Mouse (Mus musculus) lung, postnatal 14 days (tissue): ENCODE data around the gene Dclre1a.
A peak's percentile ranks its signal among the peaks of the same experiment; 100 is the strongest.
"Not testable (repeated sequence)": the region's sequence is repeated elsewhere in the genome, so short reads cannot be mapped to it uniquely, and the experiment has no call there.

Source experiments
- DNase-seq: peaks from one replicate; pipeline ENCODE4 v3.0.0; 2021

Dclre1a gene

DNA sequence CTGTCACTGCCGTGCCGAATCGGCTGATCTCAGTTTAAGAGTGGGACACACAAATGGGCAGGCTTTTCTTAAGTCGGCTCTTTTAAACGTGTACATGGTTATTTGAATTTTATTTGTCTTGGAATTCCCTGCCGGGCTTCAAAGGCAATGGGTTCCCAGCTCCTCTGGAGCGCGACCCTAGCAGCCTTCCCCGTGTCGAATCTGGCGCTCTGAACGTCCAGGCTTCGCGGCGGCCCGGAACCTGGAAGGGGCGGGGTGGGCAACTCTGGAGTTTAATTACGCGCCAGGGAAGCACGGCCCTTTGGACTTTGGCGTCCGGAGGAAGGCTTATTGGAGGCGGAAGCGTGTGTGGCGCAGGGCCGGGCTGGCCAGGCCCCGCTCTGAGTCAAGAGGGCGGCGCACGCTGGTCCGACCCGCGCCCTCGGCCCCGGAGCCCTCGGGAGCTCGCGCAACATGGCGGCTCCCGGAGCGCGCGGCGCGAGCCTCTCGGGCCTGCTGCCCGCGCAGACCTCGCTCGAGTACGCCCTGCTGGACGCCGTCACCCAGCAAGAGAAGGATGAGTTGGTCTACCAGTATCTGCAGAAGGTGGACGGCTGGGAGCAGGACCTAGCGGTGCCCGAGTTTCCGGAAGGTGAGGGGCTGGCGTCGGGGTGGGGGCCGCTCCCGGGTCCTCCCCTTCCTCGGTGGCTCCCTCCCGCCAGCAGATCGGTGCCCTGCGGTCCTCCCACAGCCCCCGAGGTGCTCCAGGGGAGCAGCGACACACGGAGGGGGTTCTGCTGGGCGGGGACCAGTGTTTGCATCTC is 409 bp upstream of the Dclre1a start, which contains the start of gene Nhlrc2:
Gene Nhlrc2 (plus strand): TSS at position 32 of the 803 bp plus-strand sequence.
- DNase-seq = peak; percentile 91

GRCm38 (mm10) chr19:56546031-56546430 is 2.0 kb downstream of the Dclre1a start:
- DNase-seq = no peak

DNA sequence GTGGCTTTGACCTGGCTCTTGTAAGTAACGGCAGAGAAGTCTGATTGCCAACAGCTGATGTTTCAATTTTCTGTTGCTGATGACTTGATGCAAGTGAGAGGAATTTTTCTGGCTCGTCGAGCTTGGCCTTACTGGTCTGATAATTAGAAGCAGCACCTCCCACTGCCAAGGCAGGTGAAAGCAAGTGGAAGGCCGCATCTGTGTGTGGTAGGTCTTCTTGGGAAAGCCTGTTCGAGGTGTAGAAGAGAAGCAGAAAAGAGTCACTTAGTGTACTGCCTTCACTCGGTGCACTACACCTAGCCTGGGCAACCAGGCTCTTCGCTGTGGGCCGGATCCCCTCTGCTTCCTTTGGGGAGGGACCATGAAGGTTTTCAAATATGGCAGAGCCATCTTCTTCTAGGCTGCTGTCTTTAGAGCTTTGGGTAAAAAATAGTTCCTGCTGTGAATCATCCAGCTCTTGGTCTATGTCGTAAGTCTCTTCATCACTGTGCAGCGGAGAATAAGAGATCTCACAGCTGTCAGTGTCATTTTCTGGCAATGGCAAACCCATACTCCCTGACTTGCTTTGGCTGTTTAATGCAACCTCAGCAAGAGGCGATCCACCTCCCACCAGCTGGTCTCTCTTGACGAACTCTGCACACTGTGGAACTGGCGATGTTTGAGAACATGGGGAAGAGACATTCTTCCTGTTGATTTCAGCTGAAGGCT is 3.2 kb downstream of the Dclre1a start:
- peak; percentile 37 for DNase-seq

DNA sequence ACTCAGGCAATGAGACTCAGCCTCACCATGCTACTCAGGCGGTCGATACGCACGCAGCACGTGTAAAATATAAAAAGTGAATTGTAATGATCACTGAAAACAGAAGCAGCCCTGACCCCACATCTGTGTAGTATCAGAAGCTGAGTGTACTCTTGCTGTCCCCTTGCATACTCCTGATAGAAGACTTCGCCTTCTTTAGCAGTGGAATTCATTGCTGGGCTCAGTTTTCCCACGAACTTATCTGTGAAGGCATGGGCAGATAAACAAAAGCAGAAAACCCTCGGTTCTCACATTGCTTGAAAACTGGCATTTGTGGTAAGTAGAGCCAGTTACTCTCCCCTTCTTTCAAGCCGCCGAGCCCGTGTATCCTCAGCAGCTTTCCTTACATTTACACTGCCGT is 4.7 kb downstream of the Dclre1a start:
- no peak for DNase-seq

DNA sequence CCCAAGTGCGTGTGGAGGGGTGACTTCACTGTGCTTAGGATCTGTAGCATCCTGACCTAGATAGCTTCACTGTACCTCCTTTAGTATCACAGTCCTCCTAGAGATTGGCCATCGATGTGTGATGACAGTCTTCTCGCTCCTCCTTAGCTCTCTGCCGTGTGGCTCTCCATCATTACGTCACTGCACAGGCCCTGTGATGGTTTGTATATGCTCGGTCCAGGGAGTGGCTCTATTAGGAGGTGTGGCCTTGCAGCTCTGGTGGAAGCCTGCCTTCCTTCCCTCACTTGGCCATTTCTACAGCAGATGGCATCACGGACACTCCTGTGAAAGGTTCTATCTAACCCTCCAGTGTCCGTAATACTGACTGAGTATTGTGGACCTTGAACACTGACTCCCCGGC is 12.3 kb downstream of the Dclre1a start:
- DNase-seq = no peak

GRCm38 (mm10) chr19:56535064-56535463 is 13.0 kb downstream of the Dclre1a start:
- DNase-seq = peak; percentile 56

DNA sequence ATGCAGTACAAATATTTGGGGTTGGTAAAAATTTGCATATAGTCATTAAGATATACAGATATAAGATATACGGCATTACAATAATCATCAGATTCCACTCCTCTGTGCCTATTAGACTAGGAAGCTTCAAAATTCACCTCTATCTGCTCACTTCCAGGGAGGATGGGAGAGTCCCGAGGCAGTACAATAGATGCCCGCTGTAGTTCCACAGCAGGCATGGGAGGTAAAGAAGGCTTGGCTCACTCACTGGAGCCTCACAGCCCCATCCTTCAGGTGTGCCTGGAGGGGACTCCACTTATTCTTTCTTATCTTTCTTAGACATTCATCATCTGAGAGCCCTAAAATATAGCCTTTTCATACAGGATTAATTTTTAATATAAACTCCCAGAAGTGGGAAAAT is 13.7 kb downstream of the Dclre1a start:
- DNase-seq = no peak

GRCm38 (mm10) chr19:56533291-56534071 is 14.5 kb downstream of the Dclre1a start:
- no peak for DNase-seq

DNA sequence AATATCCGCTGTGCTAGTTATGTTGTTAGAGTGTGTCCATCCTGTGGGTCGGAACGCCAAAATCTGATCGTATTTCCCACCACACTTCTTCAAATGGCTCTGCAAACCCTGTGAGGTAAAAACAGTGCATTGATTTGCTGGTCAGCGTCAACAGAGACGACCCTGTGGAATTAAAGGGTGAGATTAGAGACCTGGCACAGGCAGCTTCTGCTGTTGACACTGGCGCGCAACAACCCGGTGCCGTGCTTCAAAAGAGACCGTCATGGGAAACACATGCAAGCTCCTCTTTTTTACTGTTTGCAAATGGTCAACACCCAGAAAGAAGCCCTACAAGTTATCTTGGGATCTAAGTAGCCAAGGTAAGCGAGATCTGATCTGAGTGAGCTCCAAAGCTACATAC is 16.8 kb downstream of the Dclre1a start:
- no peak for DNase-seq

- DNase-seq = not testable (repeated sequence)
Measured at GRCm38 (mm10) chr19:56530529-56530928, 17.5 kb downstream of the Dclre1a start.

DNA sequence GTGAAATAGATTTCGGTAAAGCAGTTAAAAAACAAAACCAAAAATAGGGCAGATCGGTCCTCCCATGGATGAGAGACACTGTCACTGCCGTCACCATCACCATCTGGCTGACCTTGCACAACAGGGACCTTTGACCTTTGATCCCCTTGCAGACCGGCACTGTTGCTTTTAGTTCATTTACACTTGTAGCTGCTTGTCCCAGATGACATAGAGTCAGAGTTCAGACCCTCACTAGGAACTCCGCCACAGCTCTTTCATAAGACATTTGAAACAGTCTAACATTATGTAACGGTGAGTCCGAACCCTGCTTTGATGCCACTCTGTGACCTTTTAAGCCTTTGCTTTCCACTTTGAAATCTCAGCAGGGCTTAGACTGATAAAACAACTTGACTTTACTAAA is 28.6 kb downstream of the Dclre1a start:
- DNase-seq = not testable (repeated sequence)

DNA sequence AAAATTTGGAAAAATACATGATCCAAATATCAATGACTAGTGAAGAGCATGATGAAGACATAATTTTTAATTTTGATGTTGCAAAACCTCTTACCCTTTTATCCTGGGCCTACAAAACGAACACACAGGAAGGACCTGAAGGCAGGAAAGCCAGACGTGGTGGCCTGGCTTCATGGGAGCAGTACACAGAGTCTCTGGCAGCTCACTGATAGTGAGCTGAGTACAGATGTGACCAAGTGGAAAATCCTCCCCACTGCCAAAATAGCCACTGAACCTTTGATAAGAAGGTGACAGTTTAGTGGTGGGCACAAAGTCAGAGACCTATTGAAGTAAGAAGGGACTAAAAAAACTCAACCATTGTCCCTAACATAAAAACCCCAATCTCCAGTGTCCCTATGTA is 34.5 kb downstream of the Dclre1a start:
- DNase-seq = not testable (repeated sequence)

- DNase-seq = not testable (repeated sequence)
Measured at GRCm38 (mm10) chr19:56511207-56511606, 36.8 kb downstream of the Dclre1a start.

GRCm38 (mm10) chr19:56503525-56503924 is 44.5 kb downstream of the Dclre1a start:
- DNase-seq = not testable (repeated sequence)

- DNase-seq = not testable (repeated sequence)
Measured at GRCm38 (mm10) chr19:56503069-56503468, 45.0 kb downstream of the Dclre1a start.

GRCm38 (mm10) chr19:56494157-56494556 is 53.9 kb downstream of the Dclre1a start:
- not testable (repeated sequence) for DNase-seq

DNA sequence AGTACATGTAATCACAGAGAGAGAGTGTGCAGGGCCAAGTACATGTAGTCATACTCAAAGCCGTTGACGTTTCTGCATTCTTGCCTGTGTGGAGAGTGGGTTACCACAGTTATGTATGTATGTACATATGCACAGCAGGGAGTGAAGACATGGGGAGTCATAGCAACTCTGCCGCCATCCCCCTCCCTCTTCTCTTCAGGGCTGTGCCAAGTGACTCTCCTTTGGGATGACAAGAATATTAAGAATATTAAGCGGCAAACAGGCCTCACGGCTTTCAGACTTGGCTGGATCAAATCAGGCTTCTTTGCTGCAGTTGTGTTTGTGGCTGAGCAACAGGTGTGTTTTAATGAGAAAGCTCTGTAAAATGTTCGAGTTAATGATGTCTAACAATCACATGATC is 58.4 kb downstream of the Dclre1a start:
- DNase-seq = no peak

DNA sequence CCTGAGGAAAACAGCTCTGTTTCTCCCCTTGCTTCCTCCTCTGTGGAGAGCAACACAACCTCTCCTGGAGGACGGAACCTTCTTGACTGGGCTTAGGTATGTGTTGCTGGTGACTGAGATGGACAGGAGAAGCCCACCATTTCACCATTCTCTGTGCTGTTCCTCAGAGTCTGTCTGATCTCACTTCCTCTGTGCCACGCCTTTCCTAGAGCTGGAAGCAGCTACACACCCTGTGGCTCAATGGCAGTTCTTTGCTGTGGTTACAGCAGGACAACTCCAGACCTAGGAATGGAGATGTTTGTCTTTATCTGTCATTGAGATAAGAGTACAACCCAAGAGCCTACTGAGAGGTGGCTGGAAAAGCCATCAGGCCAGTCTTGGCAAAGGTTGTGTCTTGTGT is 60.7 kb downstream of the Dclre1a start:
- DNase-seq = no peak

DNA sequence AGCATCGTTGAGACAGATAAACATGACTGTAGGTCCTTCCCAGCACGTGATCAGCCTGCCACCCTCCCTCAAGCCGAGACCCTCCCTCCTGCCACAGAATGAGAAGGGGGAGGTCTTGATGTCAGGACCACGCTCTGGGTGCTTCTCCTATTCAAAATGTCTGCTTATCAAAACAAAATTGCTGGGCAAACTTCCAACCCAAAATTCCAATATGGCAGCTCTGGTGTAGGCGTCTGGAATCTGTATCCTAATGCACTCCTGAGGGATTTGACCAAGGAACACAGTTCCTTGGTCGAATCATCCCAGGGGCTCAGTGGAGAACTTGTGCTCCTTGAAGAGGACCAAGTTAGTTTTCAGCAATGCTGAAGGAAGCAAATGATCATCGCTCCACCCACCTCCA is 61.1 kb downstream of the Dclre1a start:
- no peak for DNase-seq

DNA sequence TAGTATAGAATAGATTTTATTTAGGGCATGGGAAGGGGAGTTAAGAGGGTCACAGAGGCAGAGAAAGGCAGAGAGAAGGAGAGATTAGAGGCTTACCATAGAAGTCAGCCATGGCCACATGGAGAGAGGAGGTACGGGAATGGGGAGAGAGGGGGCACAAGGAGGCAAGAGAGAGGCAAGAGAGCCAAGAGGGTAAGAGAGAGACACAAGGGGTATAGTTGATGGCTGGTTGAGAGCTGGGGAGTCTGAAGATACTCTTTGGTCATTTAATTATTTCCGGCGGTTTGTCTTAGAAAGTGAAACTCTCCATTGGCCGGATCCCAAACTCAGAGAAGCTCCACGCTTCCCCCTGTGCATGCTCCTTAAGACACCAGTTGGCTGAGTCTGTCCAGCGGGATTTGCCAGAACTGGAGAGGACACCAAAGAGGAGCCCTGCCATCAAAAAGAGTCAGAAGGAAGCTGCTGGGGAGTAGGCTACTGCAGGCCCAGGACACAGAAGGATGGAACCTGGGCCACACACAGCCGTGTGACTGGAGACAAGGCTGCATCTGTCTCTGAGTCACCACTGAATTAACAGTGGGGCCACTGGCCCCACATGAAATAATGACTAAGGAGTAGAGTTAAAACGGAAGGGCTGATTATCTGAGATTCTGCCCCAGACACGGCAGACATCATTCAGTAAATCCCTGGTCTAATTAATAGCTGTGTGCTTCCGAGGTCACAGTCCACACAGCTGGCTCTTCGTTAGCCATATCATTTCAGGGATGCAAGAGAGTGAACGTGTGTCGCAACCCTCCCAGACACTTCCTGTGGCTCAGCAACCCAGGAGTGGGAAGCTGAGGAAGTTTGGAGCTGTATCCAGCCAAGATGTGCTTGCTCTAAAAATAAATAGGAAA is 62.4 kb downstream of the Dclre1a start:
- DNase-seq = peak; percentile 41

DNA sequence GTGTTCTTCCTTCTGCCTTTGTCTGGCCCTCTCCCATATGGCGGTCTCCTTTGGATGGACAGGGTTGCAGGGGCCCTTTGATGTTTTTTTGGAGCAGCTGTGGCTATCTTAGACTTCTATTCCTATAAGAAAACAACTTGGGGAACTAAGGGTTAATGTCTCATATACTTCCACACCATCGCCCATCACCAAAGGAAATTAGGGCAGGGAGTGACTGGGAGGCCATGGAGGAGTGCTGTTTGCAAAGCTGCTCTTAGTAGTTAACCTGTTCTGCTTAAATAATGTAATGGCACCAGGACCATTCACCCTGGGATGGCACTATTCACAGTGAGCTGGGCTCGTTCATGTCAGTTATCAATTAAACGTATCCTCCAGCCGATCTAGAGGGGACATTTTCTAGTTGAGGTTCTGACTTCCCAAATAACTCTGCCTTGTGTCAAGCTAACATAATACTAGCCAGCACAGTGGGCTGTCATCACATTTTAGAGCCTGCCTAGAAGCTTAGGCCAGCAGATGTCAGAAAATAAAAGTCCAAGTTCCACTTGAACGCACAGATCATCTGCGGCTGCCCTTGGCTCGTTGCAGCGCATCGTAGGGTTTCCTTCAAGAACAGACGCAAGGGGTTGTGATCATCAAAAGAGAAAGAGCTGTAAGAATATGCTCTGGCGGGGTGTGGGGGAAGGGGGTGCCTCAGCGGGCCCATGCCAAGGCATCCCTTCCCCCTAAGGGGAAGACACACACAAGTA is 63.2 kb downstream of the Dclre1a start:
- no peak for DNase-seq
